Comparison of ENCODE assay signal across 18 mouse cellular contexts in genomic region chr5:107496047-107496446, GRCm38 (mm10). TPM values are rescaled to one million over a fixed set of nuclear protein-coding genes. Genes with fewer than 3 reads are reported as not detected.
DNase-seq lines count a peak whose midpoint lies in the region; ATAC-seq and TF ChIP-seq lines count a peak whose summit lies in the region.
"Had no signal": no experiment of that assay in that cellular context is flagged by ENCODE, and none has a peak within 500 bp of the region (broad histone marks: within the 10 kb centered on the region; RNA-seq: fewer than 3 reads in every experiment).

No protein-coding gene starts in this region.

- TF ChIP-seq CTCF in forebrain, postnatal 0 days (IDR thresholded peaks at IDR 0.05; ENCODE audit: low read depth) = no peak

- no peaks in the 10 kb centered on the region for H3K36me3 ChIP-seq in forebrain, embryonic 14.5 days (ENCODE audit: control insufficient read depth, insufficient read depth, low read length)
- H3K36me3 ChIP-seq in forebrain, embryonic 16.5 days (ENCODE audit: control insufficient read depth, insufficient read depth) = no peaks in the 10 kb centered on the region
- H3K36me3 ChIP-seq in midbrain, embryonic 12.5 days = 0 out of 2 replicates have a peak, but pooled peaks cover 8% of the 10 kb centered on the region
- H3K36me3 ChIP-seq in midbrain, embryonic 15.5 days (replicated peaks) = no peaks in the 10 kb centered on the region
- no peaks in the 10 kb centered on the region for H3K36me3 ChIP-seq in forebrain, postnatal 0 days (ENCODE audit: insufficient read depth)
- H3K36me3 ChIP-seq in neural tube, embryonic 15.5 days = no peaks in the 10 kb centered on the region

- 93% methylated on average over 2 of the region's 2 CpGs for WGBS in forebrain, embryonic 14.5 days
- 78% methylated on average over 2 of the region's 2 CpGs for WGBS in forebrain, embryonic 16.5 days
- WGBS in midbrain, embryonic 12.5 days = 85% methylated on average over 2 of the region's 2 CpGs
- WGBS in midbrain, embryonic 15.5 days = 91% methylated on average over 2 of the region's 2 CpGs
- WGBS in forebrain, postnatal 0 days = 64% methylated on average over 2 of the region's 2 CpGs
- WGBS in neural tube, embryonic 15.5 days = 89% methylated on average over 2 of the region's 2 CpGs

- no peak for ATAC-seq in forebrain, embryonic 14.5 days
- no peak for ATAC-seq in forebrain, embryonic 16.5 days
- ATAC-seq in midbrain, embryonic 12.5 days (ENCODE audit: low FRiP score, low read depth) = no peak
- ATAC-seq in midbrain, embryonic 15.5 days (replicated peaks) = no peak; the same call in 1 of the 2 replicates
- ATAC-seq in forebrain, postnatal 0 days = no peak
- no peak for ATAC-seq in neural tube, embryonic 15.5 days (ENCODE audit: low FRiP score)
- ATAC-seq: intestine, embryonic 15.5 days had no signal

- peak overlapping the region; percentile 21; the same call in 1 of the 2 replicates for H3K27ac ChIP-seq in forebrain, embryonic 14.5 days (ENCODE audit: low read depth, low read length)
- H3K27ac ChIP-seq in forebrain, embryonic 16.5 days (ENCODE audit: low read length) = no peak overlapping the region; the same call in 1 of the 2 replicates
- peak overlapping the region; percentile 42; the same call in 1 of the 2 replicates for H3K27ac ChIP-seq in midbrain, embryonic 12.5 days (replicated peaks)
- no peak overlapping the region for H3K27ac ChIP-seq in midbrain, embryonic 15.5 days
- H3K27ac ChIP-seq in forebrain, postnatal 0 days (ENCODE audit: low read depth, low read length) = peak overlapping the region; percentile 36
- H3K27ac ChIP-seq in neural tube, embryonic 15.5 days (replicated peaks) = no peak overlapping the region
- H3K27ac ChIP-seq: embryonic facial prominence, embryonic 13.5 days; intestine, embryonic 15.5 days; left cerebral cortex, adult 2 months; limb, embryonic 12.5 days; liver, embryonic 13.5 days had no signal

- H3K9me3 ChIP-seq in forebrain, embryonic 14.5 days (replicated peaks; ENCODE audit: control insufficient read depth, low read length) = no peaks in the 10 kb centered on the region
- no peaks in the 10 kb centered on the region for H3K9me3 ChIP-seq in forebrain, embryonic 16.5 days (ENCODE audit: control insufficient read depth, low read length)
- H3K9me3 ChIP-seq in midbrain, embryonic 12.5 days = no peaks in the 10 kb centered on the region
- H3K9me3 ChIP-seq in midbrain, embryonic 15.5 days = no peaks in the 10 kb centered on the region
- H3K9me3 ChIP-seq in forebrain, postnatal 0 days (ENCODE audit: low read length) = no peaks in the 10 kb centered on the region
- H3K9me3 ChIP-seq in neural tube, embryonic 15.5 days (replicated peaks) = no peaks in the 10 kb centered on the region
- H3K9me3 ChIP-seq: intestine, embryonic 15.5 days had no signal

- H3K9ac ChIP-seq in forebrain, embryonic 14.5 days (ENCODE audit: low read length) = no peak overlapping the region
- H3K9ac ChIP-seq in forebrain, embryonic 16.5 days (replicated peaks; ENCODE audit: low read depth, low read length) = no peak overlapping the region
- no peak overlapping the region for H3K9ac ChIP-seq in midbrain, embryonic 12.5 days (replicated peaks)
- H3K9ac ChIP-seq in midbrain, embryonic 15.5 days = no peak overlapping the region
- no peak overlapping the region for H3K9ac ChIP-seq in forebrain, postnatal 0 days
- no peak overlapping the region for H3K9ac ChIP-seq in neural tube, embryonic 15.5 days (replicated peaks)
- H3K9ac ChIP-seq: embryonic facial prominence, embryonic 13.5 days; intestine, embryonic 15.5 days; limb, embryonic 12.5 days; liver, embryonic 13.5 days had no signal

- H3K4me2 ChIP-seq in forebrain, embryonic 14.5 days (ENCODE audit: low read length) = no peak overlapping the region
- H3K4me2 ChIP-seq in forebrain, embryonic 16.5 days (ENCODE audit: low read length) = no peak overlapping the region
- no peak overlapping the region for H3K4me2 ChIP-seq in midbrain, embryonic 12.5 days (replicated peaks)
- no peak overlapping the region for H3K4me2 ChIP-seq in midbrain, embryonic 15.5 days
- no peak overlapping the region for H3K4me2 ChIP-seq in forebrain, postnatal 0 days (ENCODE audit: low read depth)
- H3K4me2 ChIP-seq in neural tube, embryonic 15.5 days = no peak overlapping the region
- H3K4me2 ChIP-seq: embryonic facial prominence, embryonic 13.5 days; intestine, embryonic 15.5 days; limb, embryonic 12.5 days; liver, embryonic 13.5 days had no signal

- peaks cover 16% of the 10 kb centered on the region for H3K4me1 ChIP-seq in forebrain, embryonic 14.5 days (ENCODE audit: control insufficient read depth, insufficient read depth, low read length)
- peaks cover 33% of the 10 kb centered on the region for H3K4me1 ChIP-seq in forebrain, embryonic 16.5 days (replicated peaks; ENCODE audit: control insufficient read depth, insufficient read depth, low read length)
- H3K4me1 ChIP-seq in midbrain, embryonic 12.5 days = peaks cover 11% of the 10 kb centered on the region
- H3K4me1 ChIP-seq in midbrain, embryonic 15.5 days = peaks cover 12% of the 10 kb centered on the region
- peaks cover 12% of the 10 kb centered on the region; the same call in 1 of the 2 replicates for H3K4me1 ChIP-seq in forebrain, postnatal 0 days (ENCODE audit: insufficient read depth)
- peaks cover 9% of the 10 kb centered on the region for H3K4me1 ChIP-seq in neural tube, embryonic 15.5 days
- H3K4me1 ChIP-seq: embryonic facial prominence, embryonic 13.5 days; intestine, embryonic 15.5 days; liver, embryonic 13.5 days had no signal

- no peak for DNase-seq in forebrain, embryonic 14.5 days (ENCODE audit: low spot score)
- peak; percentile 80 for DNase-seq in cerebellum, adult 8-10 months
- DNase-seq in forebrain, postnatal 0 days = peak; percentile 17
- no peak for DNase-seq in left cerebral cortex, adult 18-20 months (ENCODE audit: low spot score in 2 of 2)
- DNase-seq: adrenal gland, adult 8-10 months; heart, postnatal 4 days; liver, embryonic 13.5 days; right cerebral cortex, postnatal 14 days had no signal

- no peaks in the 10 kb centered on the region for H3K27me3 ChIP-seq in forebrain, embryonic 14.5 days (replicated peaks; ENCODE audit: control insufficient read depth, insufficient read depth, low read length)
- H3K27me3 ChIP-seq in forebrain, embryonic 16.5 days (replicated peaks; ENCODE audit: control insufficient read depth, insufficient read depth, low read length) = no peaks in the 10 kb centered on the region
- no peaks in the 10 kb centered on the region for H3K27me3 ChIP-seq in midbrain, embryonic 12.5 days
- H3K27me3 ChIP-seq in midbrain, embryonic 15.5 days (replicated peaks) = no peaks in the 10 kb centered on the region
- H3K27me3 ChIP-seq in forebrain, postnatal 0 days (ENCODE audit: insufficient read depth, low read length) = no peaks in the 10 kb centered on the region
- H3K27me3 ChIP-seq in neural tube, embryonic 15.5 days (replicated peaks) = no peaks in the 10 kb centered on the region
- H3K27me3 ChIP-seq: embryonic facial prominence, embryonic 13.5 days; intestine, embryonic 15.5 days; limb, embryonic 12.5 days; liver, embryonic 13.5 days; megakaryocyte, embryonic 14.5 days had no signal

- no peak overlapping the region for H3K4me3 ChIP-seq in forebrain, embryonic 14.5 days (ENCODE audit: low read depth, low read length)
- H3K4me3 ChIP-seq in forebrain, embryonic 16.5 days (replicated peaks; ENCODE audit: low read length) = no peak overlapping the region
- H3K4me3 ChIP-seq in midbrain, embryonic 12.5 days = no peak overlapping the region
- no peak overlapping the region for H3K4me3 ChIP-seq in midbrain, embryonic 15.5 days
- H3K4me3 ChIP-seq in forebrain, postnatal 0 days (ENCODE audit: low read depth, low read length) = no peak overlapping the region
- H3K4me3 ChIP-seq in neural tube, embryonic 15.5 days (replicated peaks) = no peak overlapping the region
- H3K4me3 ChIP-seq: embryonic facial prominence, embryonic 13.5 days; intestine, embryonic 15.5 days; left cerebral cortex, adult 2 months; limb, embryonic 12.5 days; liver, embryonic 13.5 days; megakaryocyte, embryonic 14.5 days had no signal

RNA-seq across cellular contexts. Expression of gene Gm42669, which starts 11.4 kb away (rescaled TPM):
- polyA plus RNA-seq in forebrain, embryonic 14.5 days (2014; fragmentation: Nextera tagmentation; extraction: Ambion mirVana) = 0.20 and 0.46 TPM in 2 replicates
- 0.32 and 0.68 TPM in 2 replicates for polyA plus RNA-seq in forebrain, embryonic 16.5 days (2015; fragmentation: Nextera tagmentation; extraction: Ambion mirVana)
- 0.27 and 0.56 TPM in 2 replicates for polyA plus RNA-seq in midbrain, embryonic 12.5 days (2016; fragmentation: Nextera tagmentation; extraction: Ambion mirVana)
- 0.41 and 0.81 TPM in 2 replicates for polyA plus RNA-seq in midbrain, embryonic 15.5 days (2015; fragmentation: Nextera tagmentation; extraction: Ambion mirVana)
- 0.15 and 0.29 TPM in 2 replicates for total RNA-seq in forebrain, postnatal 0 days (2014; rRNA removed)
- 0.09 and 0.21 TPM in 2 replicates for polyA plus RNA-seq in forebrain, postnatal 0 days (2015; fragmentation: Nextera tagmentation; extraction: Ambion mirVana)
- 0.37 and 0.72 TPM in 2 replicates for polyA plus RNA-seq in neural tube, embryonic 15.5 days (2015; fragmentation: Nextera tagmentation; extraction: Ambion mirVana)
- total RNA-seq in left cerebral cortex, adult 18-20 months (2021) = under 1 TPM; 0.14 to 0.35 TPM
- polyA plus RNA-seq: gonadal fat pad, adult 2 months had no signal

RNA-seq across cellular contexts. Expression of gene 1700028K03Rik, which starts 38.5 kb away (rescaled TPM):
- polyA plus RNA-seq in forebrain, embryonic 14.5 days (2014; fragmentation: Nextera tagmentation; extraction: Ambion mirVana) = 0.18 and 0.19 TPM in 2 replicates
- 0.22 and 0.25 TPM in 2 replicates for polyA plus RNA-seq in forebrain, embryonic 16.5 days (2015; fragmentation: Nextera tagmentation; extraction: Ambion mirVana)
- 0.17 and 0.25 TPM in 2 replicates for polyA plus RNA-seq in midbrain, embryonic 12.5 days (2016; fragmentation: Nextera tagmentation; extraction: Ambion mirVana)
- polyA plus RNA-seq in midbrain, embryonic 15.5 days (2015; fragmentation: Nextera tagmentation; extraction: Ambion mirVana) = 0.39 and 0.72 TPM in 2 replicates
- total RNA-seq in forebrain, postnatal 0 days (2014; rRNA removed) = 0.23 and 0.38 TPM in 2 replicates
- polyA plus RNA-seq in forebrain, postnatal 0 days (2015; fragmentation: Nextera tagmentation; extraction: Ambion mirVana) = 0.06 and 0.12 TPM in 2 replicates
- 0.29 and 0.36 TPM in 2 replicates for polyA plus RNA-seq in neural tube, embryonic 15.5 days (2015; fragmentation: Nextera tagmentation; extraction: Ambion mirVana)
- total RNA-seq in left cerebral cortex, adult 18-20 months (2021) = under 1 TPM; 0.53 to 0.66 TPM
- total RNA-seq: heart, postnatal 4 days had no signal
- polyA plus RNA-seq: gonadal fat pad, adult 2 months had no signal

RNA-seq across cellular contexts. Expression of gene Btbd8, which starts 58.2 kb away (rescaled TPM):
- polyA plus RNA-seq in forebrain, embryonic 14.5 days (2014; fragmentation: Nextera tagmentation; extraction: Ambion mirVana) = 16.2 and 22.1 TPM in 2 replicates
- polyA plus RNA-seq in forebrain, embryonic 16.5 days (2015; fragmentation: Nextera tagmentation; extraction: Ambion mirVana) = 31.5 and 34.4 TPM in 2 replicates
- 11.6 and 13.6 TPM in 2 replicates for polyA plus RNA-seq in midbrain, embryonic 12.5 days (2016; fragmentation: Nextera tagmentation; extraction: Ambion mirVana)
- 22.4 and 22.5 TPM in 2 replicates for polyA plus RNA-seq in midbrain, embryonic 15.5 days (2015; fragmentation: Nextera tagmentation; extraction: Ambion mirVana)
- total RNA-seq in forebrain, postnatal 0 days (2014; rRNA removed) = 51.8 and 52.5 TPM in 2 replicates
- polyA plus RNA-seq in forebrain, postnatal 0 days (2015; fragmentation: Nextera tagmentation; extraction: Ambion mirVana) = 19.1 and 26.3 TPM in 2 replicates
- polyA plus RNA-seq in neural tube, embryonic 15.5 days (2015; fragmentation: Nextera tagmentation; extraction: Ambion mirVana) = 17.8 and 19.5 TPM in 2 replicates
- total RNA-seq in left cerebral cortex, adult 18-20 months (2021) = 100 to 1,000 TPM; 175 to 179 TPM

Comparison
In these comparisons a context has a peak if more than half of its experiments do, and no peak if none do; other contexts are left out.
1. DNase-seq: peak in cerebellum, adult 8-10 months (single experiment) and forebrain, postnatal 0 days (single experiment); none in forebrain, embryonic 14.5 days (single experiment) and left cerebral cortex, adult 18-20 months (0 of 2).
2. H3K27ac ChIP-seq: peak in forebrain, embryonic 14.5 days (single experiment), midbrain, embryonic 12.5 days (single experiment) and forebrain, postnatal 0 days (single experiment); none in forebrain, embryonic 16.5 days (single experiment), midbrain, embryonic 15.5 days (single experiment) and neural tube, embryonic 15.5 days (single experiment).